Mouse (Mus musculus) telencephalon, adult 2 months (tissue): ENCODE results near the gene Cdkn2d.
A peak's percentile ranks its signal among the peaks of the same experiment; 100 is the strongest.
"Not testable (repeated sequence)": the region's sequence is repeated elsewhere in the genome, so short reads cannot be mapped to it uniquely, and the experiment has no call there.

ENCODE experiments used
- DNase-seq: peaks from one replicate; pipeline ENCODE4 v3.0.0-alpha.2; 2011; ENCODE audit warnings: low read depth, low spot score

Cdkn2d gene

DNA sequence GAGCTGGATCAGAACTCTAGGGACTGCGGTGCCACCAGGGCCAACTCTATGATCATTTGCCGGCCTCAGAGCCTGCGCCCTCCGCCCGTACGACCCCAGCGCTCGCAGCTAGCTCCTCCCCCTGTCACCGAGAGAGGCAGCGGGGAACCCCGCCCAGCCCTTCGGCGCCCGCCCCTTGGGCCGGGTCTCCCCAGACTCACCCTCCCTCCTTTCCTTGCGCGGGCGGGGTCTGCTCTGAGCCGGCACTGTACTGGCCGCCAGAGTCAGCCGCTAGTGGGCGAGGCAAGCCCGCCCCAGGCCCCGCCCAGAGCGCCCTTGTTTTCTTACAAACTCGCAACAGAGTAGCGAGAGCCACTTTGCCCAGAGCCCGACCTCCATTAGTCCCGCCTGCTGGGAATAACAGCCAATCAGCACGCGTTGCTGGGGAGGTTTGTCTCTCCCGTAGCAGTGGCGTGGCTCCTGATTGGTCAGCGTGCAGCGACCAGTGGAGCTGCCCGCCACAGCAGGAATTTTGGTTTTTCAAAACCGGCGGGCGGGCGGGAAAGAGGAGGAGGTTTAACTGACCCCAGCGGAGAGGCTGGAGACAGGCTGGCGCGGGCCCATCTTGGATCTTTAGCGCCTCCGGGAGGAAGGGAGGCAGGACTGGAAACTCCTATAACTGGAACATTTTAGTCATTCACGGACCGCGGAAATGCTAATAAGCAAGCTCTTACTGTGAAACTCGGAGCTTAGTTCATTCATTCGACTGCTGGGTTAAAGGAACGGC is at the start of gene Cdkn2d:
Gene Cdkn2d, minus strand, starts transcription at position 386 of the 766 bp plus-strand sequence.
- DNase-seq = peak; percentile 99

- DNase-seq = no peak
These were observed 49.2 kb upstream of the Cdkn2d start for GRCm38 (mm10) chr9:21340411-21340810.

GRCm38 (mm10) chr9:21337652-21338051 is 46.4 kb upstream of the Cdkn2d start:
- no peak for DNase-seq

DNA sequence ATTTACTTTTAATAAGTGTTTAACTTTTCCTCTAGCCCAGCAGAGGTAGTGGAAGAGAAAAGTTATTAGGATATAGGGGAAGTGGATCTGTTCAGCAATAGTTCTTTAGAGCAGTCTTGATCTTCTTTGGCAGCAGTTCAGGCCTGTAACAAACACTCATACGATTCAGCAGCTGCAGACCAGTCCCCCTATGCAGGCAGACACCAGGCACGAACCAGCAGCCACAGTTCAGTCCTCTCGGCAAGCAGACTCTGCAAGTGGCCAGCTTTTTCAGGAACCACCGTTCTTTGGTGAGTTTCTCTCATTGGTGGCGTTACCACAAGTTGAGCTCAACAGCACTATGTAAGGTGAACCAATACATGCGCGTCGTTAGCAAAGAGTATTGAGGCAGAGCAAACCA is 45.3 kb upstream of the Cdkn2d start:
- DNase-seq = no peak

DNA sequence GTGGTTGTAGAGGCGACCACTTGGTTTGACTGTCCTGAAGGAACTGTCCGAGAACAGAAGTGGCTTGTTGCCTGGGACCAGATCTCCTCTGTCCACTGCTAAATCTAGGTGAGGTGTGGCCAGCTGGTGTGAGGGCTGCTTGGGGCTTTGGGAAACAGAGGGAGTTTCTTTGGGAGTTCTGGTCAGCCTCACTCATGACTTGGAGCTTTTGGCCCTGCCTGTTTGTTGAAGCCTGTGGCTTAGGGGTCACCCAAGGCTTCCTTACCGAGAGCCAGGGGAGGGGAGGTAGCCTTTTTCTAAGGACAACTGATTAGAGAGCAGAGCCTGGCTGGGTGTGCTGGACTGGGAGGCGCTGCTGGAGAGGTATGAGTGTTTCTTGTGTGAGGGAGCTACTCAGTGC is 44.2 kb upstream of the Cdkn2d start:
- DNase-seq = no peak

DNA sequence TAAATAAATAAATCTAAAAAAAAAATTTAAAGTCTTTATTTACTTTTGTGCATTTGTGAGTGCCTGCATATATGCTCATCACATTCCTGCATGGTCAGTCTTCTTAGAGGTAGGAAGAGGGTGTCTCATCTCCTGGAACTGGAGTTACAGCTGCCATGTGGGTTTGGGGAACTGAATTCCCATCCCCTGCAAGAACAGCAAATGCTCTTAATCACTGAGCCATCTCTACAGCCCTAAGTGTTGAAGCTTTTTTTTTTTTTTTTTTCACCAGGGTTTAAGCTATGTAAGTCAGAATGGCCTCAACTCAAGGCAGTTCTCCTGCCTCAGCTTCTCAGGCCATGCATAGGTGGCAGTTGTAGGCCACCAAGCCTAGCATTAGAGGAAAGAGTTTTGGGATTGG is 43.5 kb upstream of the Cdkn2d start:
- DNase-seq = no peak

GRCm38 (mm10) chr9:21333523-21333922 is 42.3 kb upstream of the Cdkn2d start:
- DNase-seq = no peak

DNA sequence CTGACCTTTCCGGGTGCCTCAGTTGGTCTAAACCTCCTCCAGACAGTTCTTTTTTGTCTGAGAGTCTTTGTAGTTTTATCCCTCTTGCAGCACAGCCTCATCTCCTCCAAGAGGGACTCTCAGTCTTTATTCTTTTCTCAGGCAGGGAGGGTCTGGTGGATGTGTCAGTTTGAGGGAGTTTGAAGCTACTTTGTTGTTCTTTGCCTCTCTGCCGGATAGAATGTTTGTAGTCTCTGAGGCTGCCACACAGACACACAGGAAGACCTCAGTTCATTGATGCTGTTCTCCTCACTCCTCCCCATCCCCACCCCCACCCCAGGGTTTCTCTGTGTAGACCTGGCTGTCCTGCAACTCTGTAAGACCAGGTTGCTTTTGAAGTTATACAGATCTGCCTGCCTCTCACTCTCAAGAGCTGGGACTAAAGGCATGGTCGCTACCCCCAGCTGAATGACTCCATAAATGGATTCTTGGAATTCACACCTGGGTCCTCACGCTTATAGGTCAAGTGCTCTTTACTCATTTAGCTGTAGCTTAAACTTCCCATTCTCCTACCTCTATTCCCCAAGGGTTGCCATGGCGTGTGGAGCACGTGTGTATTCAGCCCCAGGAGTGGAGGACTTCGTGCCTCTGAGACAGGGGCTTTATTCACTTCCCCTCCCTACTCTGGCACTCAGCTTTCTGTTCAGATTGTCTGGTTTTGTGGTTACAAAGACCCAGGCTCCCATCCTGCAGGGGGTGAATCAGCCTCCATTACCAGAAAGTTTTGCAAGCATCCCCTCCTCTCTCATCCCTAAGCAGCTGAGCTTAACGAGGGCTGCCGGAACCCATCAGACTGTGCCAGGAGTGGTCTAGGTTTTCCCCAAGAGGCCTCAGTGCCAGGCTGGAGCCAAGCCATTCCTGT is 41.2 kb upstream of the Cdkn2d start:
- DNase-seq = no peak

- no peak for DNase-seq
These were observed 40.3 kb upstream of the Cdkn2d start for GRCm38 (mm10) chr9:21331365-21332140.

- no peak for DNase-seq
These were observed 38.6 kb upstream of the Cdkn2d start for GRCm38 (mm10) chr9:21329699-21330289.

DNA sequence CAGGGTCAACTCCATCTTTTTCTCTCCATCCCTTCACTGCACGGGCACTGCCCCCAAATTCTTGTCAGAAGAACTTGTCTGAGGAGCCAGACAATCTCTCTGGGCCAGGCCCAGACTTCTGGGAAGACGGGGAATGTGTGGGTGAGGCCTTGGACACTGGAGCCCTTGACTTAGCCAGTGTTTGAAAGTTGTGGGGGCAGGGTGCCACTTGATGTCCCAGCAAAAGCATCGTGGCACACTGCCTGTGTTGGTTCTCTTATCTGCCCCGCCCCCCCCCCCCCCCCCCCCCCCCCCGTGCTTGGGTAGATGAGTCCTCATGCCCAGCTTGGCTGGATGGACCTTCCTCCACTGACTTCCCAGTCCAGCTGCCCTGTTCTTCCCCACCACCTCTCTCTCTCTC is 37.8 kb upstream of the Cdkn2d start:
- no peak for DNase-seq

GRCm38 (mm10) chr9:21328041-21328440 is 36.8 kb upstream of the Cdkn2d start:
- no peak for DNase-seq

GRCm38 (mm10) chr9:21327569-21327968 is 36.4 kb upstream of the Cdkn2d start:
- no peak for DNase-seq

GRCm38 (mm10) chr9:21324269-21324668 is 33.1 kb upstream of the Cdkn2d start:
- no peak for DNase-seq

- not testable (repeated sequence) for DNase-seq
These were observed 31.7 kb upstream of the Cdkn2d start for GRCm38 (mm10) chr9:21322917-21323297.

DNA sequence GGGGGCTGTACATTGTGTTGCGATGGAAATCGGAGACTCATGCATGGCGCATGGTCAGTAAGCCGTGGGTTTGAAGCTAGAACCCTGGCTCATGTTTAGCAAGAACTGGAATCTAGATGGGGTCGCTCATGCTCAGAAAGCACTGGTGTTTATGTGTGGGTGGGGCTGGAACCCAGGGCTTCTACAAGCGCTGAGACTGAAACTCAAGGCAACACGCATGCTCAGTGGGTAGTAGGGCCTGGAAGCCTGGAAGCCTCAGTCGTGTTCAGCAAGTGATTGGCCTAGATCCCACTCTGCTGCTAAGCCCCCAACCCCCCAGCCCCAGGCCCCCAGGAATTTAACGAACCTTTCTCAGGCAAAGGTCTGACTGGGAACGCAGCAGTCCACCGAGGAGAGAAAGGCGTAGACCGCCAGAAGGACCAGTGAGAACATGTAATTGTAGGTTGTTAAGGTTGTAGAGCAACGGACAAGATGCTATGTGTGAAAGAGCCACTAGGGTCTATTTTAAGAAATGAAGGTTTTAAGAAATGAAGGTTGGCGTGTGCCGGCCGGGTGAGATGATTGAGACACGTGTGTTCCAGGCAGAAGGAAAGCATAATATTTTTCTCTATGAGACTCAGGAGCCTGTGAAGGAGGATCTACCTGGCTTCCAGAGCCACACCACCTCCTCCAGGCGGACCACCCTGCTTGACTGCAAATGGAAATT is 31.2 kb upstream of the Cdkn2d start:
- peak; percentile 38 for DNase-seq

- DNase-seq = no peak
These were observed 30.3 kb upstream of the Cdkn2d start for GRCm38 (mm10) chr9:21321513-21321835.

DNA sequence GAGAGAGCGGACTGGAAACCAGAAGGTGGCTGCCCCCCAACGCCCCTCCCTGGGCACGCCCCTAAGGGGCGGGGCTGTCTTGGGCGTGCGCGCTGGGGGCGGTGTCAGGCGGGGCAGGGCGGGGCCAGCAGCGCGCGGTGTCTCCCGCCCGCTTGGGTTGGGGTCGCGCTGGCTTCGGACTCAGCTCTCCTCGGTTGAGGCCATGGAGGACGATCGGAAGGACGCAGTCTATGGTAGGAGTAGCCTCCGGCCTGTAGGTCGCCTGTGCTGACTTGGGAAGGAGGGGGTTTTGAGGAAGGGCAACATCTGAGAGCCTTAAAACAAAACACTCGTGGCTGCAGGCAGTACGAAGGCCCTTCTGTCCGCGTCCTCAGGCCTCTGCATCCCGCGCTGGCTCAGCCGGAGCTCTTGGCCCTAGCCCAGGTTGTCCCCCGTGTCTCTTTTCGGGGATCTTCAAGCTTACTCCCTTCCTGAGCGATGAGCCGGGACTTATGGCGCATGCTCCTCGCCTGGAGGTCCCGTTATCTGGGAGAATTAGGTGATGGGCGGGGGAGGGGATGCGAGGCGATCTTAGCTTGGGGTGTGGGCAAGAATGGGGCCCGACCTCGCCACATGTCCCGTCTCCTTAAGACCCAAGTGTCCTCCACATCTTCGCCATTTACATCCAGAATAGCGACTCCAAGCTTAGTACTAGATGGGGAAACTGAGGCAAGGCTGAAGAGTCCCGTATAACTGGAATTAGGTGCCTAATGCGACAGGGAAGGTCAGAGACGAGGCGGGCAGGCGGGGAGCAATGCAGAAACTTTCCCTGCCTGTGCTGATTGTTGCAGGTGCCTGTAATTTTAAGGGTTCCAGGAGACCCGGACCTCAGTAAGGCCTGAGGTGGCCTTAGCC is 29.7 kb upstream of the Cdkn2d start, which contains the start of gene Slc44a2:
Gene Slc44a2, plus strand, starts transcription at position 80 of the 894 bp plus-strand sequence.
- peak; percentile 39 for DNase-seq

DNA sequence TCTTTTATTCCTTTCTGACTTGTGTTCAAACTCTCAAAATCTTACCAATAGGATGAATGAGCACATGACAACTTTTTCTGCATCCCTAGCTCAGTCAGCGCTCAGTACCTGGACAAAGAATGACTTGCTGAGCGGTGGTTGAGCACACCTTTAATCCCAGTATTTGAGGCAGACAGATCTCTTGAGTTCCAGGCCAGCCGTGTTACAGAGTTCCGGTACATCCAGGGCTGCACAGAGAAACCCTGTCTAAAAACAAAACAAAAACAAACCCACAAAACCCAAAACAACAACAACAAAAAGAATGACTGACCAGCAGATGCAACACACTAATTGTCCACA is 29.0 kb upstream of the Cdkn2d start:
- no peak for DNase-seq

GRCm38 (mm10) chr9:21319503-21319902 is 28.3 kb upstream of the Cdkn2d start:
- no peak for DNase-seq
